Mouse (Mus musculus): ENCODE measurements around the gene Pi4k2b.
"Not testable (repeated sequence)": the region's sequence is repeated elsewhere in the genome, so short reads cannot be mapped to it uniquely, and the experiment has no call there.

The Pi4k2b gene

DNA sequence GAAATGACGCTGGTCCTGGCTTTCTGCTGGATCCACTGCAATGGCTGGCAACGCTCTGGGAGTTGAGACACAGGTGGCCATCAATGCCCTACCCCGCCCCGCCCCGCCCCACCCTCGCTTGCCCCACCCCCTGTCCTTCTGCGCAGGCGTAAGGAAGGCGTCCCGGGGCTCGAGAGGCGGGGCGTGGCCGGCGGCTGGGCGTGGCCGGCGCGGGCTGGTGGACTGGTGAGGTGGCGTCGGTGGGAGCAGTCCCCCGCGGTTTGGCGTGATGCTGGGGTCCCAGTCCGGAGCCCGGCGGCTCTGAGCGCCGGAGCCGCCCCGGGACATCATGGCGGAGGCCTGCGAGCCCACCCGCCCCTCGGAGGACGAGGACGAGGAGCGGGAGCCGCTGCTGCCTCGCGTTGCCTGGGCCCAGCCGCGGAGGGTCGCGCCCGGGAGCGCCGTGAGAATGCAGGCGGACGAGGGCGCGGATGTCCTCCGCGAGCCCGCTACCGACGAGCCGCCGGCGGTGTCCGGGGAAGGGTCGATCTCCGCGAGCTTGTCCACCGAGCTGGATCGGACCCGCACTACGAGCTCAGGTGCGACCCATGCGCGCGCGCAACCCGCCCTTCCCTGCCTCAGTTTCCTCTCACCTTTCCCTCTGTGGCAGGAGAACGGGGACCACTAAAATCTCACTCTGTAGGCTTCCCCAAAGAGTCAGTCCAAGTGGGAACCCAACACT, at the start of gene Pi4k2b:
Pi4k2b (plus strand) TSS at position 184 of the 721 bp plus-strand sequence.
- DNase-seq = peak; percentile 86

DNA sequence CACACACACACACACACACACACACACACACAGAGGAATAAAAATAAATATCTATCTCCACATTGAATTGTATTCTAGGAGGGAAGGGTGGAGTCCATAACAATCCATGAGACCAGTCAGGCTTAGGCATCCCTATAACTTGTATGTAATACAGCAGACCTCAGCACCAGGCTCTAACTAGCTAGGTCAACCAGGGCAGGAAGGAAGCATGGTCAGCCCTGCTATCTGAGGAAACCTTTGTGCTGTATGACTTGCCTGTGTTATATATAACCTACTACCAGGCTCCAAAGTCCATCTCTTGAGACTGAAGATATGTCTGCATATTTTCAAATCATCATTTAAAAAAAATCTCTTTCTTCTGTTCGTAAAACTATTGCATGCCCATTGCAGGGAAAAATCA, 44.1 kb upstream of the Pi4k2b start:
- DNase-seq = no peak

DNA sequence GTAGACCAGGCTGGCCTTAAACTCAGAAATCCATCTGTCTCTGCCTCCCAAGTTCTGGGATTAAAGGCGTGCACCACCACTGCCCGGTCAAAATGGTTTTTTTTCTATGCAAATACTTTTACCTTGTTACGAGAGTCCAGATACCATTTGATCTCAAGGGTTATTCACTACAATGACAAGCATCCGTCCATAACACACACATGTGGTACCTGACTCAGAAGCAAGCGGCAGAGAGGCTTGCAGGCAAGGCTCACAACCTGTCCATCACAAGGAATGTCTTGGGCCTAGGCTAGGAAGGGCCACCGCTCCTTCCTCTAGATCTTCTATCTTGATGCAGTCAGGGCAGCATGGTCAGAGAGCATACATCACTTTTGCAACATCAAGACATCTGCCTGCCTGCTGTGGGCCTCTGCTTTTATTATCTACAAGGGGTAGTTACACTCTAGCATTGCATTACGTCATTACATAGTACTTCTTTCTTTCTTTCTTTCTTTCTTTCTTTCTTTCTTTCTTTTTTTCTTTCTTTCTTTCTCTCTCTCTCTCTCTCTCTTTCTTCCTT, 43.4 kb upstream of the Pi4k2b start:
- not testable (repeated sequence) for DNase-seq

DNA sequence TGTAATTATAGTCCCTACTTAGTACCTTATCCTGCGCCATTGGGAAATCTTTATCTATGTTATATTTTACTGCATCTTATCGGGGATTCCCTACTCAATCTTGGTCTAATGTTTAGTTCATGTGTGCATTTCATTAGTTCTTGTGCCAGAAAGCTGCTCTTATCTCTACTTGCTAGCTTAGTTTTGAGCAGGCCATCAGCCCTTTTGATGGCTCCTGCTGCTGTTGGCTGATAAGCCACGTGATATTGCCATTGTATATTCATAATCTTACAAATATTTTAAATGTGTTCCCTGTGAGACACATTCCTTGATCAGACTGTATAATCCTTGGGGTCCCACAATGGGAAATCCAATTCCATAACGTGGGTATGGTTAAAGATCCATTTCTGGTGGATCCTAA, 36.8 kb upstream of the Pi4k2b start:
- DNase-seq = no peak

DNA sequence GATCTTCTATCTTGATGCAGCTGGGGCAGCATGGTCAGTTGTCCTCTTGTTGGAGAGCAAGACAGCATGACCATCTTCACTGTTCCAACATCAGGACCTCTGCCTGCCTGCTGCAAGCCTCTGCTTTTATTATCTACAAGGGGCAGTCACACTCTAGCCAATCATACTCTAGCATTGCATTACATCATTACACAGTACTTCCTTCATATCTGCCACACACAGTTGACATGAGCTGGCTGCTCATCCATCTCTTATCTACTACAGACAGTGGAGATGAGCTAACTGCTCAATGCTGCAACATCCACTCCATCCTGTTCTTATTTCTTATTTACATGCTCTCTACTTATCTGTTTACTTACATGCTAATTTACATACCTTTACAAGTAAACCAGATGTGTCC, 28.7 kb upstream of the Pi4k2b start:
- no peak for DNase-seq

DNA sequence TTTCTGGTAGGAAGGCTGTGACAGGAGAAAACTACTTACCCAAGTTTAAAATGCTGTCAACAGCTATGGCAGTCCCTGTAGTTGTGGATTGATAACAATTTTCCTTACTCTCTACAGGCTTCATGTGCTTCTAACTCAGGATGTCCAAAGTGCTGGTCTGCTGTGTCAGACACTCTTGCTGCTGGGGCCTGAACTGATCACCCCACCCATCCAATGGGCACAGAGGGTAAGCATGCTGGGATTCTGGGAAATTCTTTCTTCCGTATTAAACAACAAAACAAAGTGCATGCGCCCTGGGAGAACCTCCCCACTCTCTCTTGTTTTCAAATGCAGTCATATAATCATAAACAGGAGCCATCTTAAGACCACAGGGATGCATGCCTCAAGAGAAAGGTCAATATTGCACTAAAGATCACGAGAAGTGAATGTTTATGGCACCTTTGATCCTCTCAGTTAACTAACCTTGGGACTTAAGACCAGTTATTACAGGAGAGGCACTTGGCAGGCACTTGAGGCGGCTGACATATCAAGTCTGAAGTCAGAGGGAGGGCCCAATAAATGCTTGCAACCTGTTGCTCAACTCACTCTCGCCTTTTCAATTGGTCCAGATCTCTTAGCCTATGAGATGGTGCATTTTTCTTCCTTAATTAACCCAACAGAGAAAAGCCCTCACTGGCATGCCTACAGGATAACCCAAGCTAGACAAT, 24.5 kb upstream of the Pi4k2b start:
- no peak for DNase-seq

DNA sequence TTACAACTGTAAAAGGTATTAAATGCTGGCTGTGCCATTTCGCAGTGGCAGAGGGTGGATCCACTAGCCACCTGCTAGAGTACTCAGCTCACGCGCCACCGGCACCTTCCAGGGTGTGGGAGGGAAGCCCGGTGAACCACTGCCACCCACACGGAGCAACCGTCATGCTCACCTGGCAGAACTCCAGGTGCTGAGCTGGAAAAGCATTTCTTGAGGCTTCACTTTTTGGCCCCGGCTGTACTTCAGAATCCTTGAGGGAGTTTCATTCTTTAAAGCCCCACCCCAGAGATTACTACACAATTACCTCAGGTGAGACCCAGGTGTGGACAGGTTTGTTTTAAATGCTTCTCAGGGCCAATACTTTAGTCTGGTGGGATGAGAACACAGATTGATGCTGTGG, 20.4 kb upstream of the Pi4k2b start:
- DNase-seq = no peak

DNA sequence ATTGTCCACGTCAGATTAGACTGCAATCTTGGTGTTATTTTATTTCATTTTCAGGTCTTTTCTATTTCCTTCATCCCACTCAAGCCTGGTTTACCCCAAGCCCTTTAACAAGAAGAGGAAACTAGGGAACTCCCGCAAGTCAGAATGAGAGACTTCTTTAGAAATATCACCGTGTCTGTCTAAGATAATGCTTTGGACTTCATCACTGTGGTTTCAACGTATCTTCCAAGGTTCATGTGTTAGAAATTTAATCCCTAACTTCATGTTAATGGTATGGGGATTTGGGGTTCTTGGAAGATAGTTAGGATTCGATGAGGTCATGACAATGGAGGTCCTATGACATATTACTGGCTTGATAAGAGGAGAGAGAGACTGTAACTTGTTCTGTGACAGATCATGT, 13.6 kb upstream of the Pi4k2b start:
- DNase-seq = no peak

DNA sequence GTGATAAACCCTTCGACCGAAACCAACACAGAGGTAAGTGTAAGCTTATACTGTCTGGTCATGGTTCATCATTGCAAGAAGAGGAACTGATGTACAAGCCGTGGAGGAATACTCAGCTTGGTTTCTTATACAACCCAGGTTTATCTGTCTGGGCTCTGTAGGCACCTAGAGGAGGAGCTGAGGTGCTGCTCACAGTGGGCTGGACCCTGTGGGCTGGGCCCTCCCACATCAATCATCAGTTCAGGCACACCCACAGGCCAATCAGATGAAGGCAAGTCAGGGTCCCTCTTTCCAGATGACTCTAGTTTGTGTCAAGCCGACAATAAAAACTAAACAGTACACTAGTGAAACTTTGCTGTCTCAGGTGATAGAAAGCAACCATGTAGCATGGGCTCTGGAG, 8.6 kb upstream of the Pi4k2b start:
- DNase-seq = no peak

DNA sequence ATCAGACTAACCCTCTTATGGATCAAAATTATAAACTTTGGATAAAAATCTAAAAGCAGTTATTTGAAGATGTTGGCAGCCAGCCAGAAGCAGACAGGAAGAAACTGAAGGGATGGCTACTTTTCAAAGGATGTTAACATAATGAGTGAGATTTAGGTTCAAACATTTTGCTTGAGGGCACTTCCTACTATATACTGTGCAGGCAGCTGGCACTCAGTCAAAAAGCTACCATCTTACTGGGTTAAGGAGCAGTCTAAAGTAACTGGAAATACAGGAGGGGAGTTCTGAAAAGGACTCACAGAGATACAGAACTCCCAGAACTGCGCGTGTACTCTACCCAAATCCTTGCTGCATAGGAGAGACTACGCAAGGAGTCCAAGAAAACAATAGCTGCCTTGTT, 5.3 kb upstream of the Pi4k2b start:
- DNase-seq = no peak

DNA sequence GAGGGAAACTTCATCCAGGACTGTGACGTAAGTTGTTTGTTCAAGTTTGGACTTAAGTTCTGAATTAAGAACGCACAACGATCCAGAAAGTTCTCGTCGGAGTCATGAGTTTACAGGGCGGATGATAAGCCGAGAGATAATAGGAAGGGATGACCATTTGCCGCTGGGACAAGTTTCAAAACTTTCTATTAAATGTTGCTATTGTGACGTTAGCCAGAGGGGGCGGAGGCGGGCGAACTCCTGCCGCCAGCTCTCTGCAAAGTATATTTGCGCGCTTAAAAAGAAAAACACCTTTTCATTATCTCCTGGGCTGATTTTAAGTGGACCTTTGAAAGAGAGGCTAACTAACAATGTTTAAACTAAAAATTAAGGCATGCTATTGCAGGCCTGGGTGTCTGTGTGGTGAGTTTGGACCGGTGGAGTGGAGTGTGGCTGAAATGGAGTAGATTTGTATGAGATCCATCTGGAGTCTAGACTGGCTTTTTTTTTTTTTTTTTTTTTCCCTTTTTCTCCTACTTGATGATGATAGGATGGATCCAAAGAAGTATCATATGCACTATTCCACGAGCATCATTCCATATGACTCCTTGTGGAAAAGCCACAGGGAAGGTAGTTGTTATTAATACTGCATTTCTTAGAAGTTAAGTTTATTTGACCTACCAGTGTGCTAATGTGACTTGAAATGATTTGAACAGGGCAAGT, 889 bp downstream of the Pi4k2b start:
- peak; percentile 69 for DNase-seq

DNA sequence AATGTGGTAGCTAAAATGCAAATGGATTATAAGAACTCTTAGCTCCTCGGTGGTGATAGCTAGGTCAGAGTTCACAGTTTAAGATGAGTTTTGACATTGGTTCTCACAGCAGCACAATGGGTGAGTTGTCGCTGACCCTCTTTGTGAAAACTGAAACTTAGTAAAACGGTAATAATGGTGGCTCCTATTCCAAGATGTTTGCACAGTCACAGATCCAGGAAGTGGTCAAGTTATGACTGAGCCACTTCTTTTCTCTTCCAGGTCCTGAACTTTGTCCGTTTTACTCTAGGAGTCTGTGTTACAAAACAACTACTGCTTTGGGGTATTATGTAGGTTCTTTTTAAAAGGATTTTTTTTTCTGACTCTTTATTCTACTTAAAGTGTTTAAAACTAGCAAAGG, 1.9 kb downstream of the Pi4k2b start:
- DNase-seq = no peak

DNA sequence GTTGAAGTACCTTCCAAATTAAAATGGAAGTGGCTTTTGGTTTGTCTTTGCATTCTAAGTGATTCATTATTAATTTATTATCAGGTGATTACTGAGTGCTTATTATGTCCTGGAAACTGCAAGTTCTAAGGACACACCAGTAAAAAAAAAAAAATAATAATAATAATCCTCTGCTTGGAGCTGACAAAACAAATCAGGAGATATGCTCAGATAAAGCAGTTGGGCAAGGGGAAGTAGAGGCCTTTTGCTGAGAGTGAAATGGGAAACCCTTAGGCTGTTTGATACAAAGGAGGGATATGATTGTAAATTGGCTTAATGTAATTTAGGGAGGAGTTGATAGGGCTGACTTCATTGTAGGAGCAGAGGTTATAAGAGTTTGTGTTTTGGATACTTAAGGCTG, 5.5 kb downstream of the Pi4k2b start:
- no peak for DNase-seq

DNA sequence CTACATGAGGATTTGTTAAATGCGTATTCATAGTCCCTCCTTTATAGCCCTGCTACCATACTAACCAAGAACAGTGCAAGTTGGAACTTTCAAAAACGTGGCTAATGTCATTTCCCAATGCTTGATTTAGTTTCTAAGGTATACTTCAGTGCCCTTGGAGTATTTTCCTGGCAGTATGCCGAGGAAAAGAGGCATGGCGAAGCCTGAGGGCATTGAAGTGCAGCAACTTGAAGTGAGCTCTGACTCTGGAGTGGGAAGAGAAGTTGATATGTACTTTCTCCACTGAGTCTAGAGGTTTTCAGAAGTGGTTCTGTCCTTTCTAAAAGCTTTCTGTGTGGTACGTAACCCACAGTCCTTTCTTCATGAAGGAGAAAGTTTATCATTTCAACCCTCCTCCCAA, 7.4 kb downstream of the Pi4k2b start:
- no peak for DNase-seq

DNA sequence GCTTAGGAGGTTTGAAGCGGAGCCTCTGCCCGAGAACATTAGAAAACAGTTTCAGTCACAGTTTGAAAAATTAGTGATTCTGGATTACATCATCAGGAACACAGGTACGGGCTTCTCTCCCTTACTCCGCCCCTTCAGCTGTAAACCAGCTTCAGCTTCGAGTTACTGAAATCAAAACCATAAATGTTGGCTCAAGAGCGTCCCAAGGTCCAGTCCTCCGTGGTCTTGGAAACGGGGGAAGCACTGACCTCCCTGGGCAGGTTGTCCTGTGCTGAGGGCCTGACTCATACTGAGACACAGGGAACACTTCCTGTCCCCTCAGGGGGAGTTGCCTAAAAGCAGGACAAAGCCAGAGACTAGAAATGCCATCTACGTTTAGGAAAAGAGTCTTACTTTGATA, 11.8 kb downstream of the Pi4k2b start:
- DNase-seq = no peak

DNA sequence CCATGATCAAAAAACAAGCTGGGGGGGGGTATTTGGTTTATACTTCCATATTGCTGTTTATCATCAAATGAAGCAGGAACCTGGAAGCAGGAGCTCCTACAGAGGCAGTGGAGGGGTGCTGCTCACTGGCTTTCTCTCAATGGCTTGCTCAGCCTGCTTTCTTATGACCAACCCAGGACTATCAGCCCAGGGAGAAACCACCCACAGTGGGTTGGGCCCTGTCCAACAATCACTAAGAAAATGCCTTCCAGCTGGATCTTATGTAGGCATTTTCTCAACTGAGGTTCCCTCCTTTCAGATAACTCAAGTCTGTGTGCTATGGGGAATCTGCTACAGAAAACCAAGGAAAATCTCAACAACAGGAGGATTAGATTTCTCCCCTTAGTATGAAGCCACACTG, 12.8 kb downstream of the Pi4k2b start:
- no peak for DNase-seq

DNA sequence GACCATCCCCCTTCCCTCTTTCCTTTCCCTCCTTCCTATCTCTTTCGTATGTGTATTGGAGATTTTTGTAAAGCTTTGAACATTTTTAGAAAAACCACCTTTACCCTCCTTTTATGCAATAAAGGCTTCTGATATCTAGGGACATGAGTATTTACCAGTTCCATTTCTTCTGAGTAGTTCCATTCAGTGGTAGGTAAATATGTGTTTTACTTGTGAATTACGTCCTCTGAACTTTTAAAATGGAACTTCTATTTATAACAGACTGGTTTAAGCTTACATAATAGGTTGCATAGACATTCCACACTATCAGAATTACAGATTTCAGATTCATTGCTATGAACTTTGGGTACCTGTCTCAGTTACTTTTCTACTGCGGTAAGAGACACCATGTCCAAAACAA, 14.0 kb downstream of the Pi4k2b start:
- DNase-seq = no peak

DNA sequence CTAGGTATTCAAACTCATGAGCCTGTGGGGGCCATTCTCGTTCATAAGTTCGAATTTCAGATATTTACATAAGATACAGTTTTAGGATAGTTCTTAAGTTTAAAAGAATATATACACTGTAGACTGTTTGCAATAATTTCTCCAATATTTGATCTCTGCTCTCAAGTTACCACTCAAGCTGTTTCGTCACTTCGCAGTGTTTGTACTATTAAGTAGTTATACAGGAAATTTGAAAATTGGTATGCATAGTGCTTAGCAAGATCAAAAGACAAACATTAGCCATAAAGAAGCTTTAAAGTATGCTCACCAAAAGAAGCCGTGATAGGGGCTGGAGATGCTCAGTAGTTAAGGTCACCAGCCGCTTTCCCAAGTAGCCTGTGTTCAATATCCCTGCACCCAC, 14.6 kb downstream of the Pi4k2b start:
- no peak for DNase-seq

DNA sequence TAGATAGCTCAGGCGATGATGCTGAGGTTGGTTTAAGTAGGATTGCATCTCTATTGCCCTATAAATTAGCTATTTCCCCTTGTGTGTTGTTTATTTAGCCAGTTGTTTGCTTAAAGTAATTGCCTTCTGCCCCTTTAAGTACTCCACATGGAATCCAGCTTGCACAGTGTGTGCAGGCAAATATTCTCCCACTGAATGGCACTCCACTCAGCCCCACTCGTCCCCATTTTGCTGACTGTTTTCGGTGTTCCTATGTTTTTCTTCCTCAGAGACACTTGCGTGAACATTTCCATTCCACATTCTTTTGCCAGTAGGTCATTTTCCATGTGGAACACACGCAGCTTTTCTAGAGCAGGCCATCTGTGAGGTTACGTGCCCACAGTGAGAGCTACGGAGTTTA, 21.2 kb downstream of the Pi4k2b start:
- no peak for DNase-seq

DNA sequence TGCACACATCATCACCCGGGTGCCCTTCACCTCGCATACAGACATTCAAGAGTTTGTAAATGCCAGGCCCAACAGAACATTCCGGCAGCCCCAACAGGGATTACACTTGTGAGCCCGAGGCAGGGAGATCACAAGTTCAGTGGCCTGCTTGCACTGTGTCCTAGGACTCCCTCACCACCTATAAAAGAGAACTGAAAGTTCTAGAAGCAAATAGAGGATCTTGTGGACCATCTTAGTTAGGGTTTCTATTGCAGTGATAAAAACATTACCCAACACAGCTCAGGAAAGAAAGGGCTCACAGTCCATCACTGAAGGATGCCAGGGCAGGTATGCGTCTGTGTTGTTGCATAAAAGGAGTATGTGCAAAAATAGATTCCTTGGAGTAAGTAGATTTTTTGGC, 32.9 kb downstream of the Pi4k2b start:
- no peak for DNase-seq

DNA sequence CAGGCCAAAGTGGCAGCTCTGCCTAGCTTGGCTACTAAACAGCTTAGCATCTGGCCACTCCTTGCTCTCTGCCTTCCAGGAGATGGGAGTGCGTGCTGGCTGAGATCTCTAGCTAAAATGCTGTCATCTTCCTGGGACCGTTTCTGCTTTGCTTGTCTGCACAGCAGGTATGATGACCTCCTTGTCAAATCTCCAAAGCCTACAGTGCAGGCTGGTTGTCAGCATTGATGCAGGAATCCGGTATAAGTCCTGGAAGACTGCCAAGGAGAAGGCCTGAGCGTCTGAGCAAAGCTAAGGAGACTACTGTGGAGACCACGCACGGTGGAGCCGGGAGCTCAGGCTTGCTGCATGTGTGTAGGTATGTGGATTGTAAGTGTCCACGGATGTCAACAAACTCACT, 33.9 kb downstream of the Pi4k2b start, which contains the start of gene Zcchc4:
Zcchc4 (plus strand) TSS at position 173 of the 400 bp plus-strand sequence.
- no peak for DNase-seq

DNA sequence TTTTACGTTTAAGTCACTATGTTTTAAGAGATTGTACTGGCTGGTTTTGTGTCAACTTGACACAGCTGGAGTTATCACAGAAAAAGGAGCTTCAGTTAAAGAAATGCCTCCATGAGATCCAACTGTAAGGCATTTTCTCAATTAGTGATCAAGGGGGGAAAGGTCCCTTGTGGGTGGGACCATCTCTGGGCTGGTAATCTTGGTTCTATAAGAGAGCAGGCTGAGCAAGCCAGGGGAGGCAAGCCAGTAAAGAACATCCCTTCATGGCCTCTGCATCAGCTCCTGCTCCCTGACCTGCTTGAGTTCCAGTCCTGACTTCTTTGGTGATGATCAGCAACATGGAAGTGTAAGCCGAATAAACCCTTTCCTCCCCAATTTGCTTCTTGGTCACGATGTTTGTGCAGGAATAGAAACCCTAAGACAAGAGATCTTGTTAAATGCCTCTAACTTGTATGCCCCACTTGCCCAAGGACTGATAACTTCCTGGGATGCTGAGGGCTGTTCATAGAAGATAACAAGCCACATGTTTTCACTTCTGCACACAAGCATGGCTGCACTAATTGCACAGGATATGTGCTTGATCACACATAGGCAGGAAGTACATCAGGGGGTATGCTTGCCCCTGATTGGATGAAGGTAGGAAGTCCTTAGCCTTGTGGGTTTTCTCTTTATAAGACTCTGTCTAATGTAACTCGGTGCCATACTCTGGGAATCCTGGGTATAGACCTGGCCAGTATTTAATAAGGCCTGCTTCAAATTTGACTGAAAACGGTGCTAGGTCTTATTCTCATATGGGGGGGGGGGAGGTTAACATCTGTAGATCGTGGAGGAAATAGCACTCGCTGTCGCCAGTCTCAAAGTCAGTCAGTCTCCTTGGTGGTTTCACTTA, 35.3 kb downstream of the Pi4k2b start:
- not testable (repeated sequence) for DNase-seq

Data from embryo, embryonic 11 days (tissue).